Mouse (Mus musculus) c-Kit-positive CD71-positive TER-119-negative erythroid progenitor cells, embryonic 14.5 days (primary cell): Measurements from ENCODE around the gene Cep68.

Experiments used
- DNase-seq: peaks from one replicate; pipeline ENCODE4 v3.0.0-alpha.2; 2013; ENCODE audit warnings: low read depth

Cep68 gene

DNA sequence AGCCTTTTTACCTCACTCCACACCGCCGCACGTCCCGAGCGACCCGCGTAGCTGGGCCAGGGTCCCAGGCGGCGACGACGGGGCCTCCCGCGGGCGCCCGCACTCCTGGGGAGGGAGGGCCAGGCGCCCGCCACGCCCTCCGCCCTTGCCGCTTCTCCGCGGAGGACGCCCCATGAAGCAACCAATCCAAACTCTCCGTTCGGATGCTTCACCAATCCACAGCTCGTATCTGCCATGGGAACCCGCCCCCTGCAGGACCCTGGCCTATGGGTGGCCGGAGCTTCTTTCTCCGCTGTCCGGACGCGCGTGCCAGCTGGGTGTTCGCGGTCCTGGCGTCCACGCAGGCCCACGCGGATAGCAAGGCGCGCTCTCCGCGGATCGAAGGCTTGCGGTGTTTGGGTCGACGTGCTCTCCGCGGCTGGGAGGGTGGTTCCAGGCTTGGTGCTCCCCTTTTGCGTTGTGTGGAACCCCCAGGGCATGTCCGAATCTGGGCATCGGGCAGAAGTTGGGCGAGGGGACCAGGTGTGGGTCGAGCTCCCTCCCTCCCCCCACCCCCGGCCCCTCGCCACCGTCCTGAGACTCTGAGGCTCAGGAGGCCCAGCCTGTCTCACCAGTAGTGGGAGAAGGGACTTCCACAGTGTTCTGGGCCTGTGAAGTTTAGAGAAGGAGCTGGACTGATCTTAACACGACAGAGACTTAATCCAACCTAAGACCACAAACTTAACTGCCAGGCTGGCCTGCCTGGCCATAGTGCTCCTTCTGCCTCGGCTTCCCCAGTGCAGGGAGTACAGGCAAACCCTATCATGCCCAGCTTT lies at the start of gene Cep68:
TSS of gene Cep68 (minus strand) at position 134 of the 815 bp plus-strand sequence.
- DNase-seq = peak; percentile 88

DNA sequence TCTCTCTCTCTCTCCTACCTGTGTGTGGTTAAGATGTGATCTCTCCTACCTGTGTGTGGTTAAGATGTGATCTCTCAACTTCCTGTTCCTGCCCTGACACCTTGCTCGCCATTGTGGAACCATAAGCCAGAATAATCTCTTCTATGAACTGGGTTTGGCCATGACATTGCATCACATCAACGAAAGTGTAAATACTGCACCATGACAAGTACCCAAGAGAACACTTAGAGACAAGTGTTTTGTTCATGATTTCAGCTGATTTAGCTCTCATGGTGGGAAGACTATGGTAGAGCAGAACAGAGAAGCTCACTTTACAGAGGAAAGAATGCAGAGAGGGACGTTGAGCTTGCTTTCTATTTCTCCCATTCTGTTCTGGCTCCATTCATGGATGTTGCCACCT lies 35.2 kb upstream of the Cep68 start:
- no peak for DNase-seq

DNA sequence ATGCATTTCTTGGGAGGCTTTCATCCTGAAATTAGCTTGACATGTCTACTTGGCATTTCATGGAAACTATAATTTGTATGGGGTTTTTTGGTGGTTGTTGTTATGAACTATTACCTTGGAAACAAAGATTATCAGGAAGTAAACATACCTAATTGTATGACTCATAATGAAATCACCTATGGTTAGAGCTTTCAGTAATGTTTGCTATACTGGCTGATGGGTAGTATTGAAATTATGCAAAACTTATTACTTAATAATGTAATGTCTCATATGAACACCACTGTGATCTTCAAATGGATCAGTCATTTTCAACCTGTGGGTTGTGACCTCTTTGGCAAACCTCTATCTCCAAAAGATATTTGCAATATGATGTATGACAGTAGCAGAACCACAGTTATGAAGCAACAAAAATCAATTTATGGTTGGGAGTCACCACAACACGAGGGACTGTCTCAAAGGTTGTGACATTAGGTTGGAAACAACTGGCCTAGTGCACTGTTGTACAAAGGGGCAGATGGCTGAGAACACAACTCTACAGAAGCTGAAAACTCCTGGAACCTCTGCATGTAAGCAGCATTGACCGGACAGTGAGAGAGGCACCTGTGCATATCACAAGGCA lies 33.5 kb upstream of the Cep68 start:
- no peak for DNase-seq

DNA sequence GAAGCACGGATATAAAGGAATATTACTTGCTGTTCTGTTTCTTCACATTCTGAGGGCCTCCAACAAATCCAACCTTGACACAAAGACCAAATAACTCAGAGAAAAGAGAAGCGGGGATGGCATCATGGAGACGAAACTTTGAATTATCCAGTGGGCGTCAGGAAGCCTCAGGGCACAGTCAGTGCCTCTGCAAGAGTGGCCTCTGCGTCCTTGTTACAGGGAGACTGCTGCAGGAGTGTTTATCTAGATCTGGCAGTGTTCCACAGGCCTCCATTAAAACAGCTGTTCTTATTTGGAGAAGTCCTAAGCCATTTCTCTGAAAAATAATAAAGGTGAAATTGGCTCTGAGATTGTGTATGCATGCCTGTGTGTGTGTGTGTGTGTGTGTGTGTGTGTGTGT lies 31.8 kb upstream of the Cep68 start:
- no peak for DNase-seq

DNA sequence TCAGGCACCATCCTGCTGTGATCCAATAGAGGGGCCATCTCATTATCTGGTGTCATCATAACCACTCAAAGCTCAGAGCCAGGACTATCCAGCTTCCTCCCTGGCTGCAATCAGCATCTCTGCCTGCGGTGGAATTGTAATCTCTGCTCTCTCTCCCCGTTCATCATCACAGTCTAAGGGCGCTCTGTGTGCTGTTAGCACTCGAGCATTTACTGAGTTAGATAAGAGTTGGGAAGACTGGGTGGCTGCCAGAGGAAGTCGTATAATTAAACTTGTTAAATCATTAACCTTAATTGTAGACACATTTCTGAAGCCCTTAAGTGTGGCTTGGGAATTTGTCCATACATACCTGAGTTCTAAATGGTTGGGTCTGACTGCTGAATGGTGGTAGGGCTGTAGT lies 29.5 kb upstream of the Cep68 start:
- no peak for DNase-seq

DNA sequence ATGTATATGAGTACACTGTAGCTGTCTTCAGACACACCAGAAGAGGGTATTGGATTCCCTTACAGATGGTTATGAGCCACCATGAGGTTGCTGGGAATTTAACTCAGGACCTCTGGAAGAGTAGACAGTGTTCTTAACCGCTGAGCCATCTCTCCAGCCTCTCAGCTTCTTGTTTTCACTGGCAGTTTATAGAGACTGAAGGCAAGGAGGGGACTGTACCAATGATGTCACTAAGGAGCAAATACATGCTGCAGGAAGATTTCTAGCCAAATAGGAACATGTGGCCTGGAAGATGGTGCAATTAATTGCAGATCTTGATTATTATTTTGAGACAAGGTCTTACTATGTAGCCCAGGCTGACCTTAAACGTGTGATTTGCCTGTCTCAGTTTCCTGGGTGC lies 27.9 kb upstream of the Cep68 start:
- no peak for DNase-seq

DNA sequence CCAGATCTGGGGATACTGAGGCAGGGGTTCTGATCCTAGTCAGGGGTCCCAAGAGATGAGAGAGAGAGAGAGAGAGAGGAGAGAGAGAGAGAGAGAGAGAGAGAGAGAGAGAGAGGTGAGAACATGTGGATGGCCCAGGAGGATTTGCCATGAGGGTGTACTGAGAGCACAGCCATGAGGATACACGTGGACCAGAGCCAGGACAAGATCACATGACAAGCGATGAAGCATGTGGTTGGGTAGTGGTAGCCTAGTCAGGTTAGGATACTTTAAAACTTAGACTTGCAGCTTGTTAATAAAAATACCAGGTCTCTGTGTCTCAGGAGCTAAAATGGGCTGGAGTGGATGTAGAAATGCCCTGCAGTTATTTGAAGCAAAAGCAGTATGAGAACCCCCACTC lies 26.7 kb upstream of the Cep68 start:
- no peak for DNase-seq

DNA sequence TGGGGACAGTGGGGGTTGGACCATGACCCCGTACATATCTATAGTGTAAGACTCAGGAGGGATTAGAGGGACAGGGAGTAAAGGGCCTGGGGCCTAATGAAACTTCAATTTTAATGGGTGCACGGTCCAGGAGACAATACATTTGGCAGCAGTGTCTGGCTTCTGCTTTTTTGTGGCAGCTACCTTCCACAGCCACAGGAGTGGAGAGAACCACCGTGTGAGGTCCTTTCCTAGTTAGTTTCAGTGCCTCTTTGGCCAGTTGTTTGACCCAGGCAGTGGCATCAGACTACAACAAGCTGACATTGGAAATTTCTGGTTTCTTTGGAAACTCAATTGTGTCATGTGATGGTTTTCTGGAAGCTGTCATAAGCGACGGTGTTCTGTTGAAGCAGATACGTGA lies 20.7 kb upstream of the Cep68 start:
- DNase-seq = no peak

DNA sequence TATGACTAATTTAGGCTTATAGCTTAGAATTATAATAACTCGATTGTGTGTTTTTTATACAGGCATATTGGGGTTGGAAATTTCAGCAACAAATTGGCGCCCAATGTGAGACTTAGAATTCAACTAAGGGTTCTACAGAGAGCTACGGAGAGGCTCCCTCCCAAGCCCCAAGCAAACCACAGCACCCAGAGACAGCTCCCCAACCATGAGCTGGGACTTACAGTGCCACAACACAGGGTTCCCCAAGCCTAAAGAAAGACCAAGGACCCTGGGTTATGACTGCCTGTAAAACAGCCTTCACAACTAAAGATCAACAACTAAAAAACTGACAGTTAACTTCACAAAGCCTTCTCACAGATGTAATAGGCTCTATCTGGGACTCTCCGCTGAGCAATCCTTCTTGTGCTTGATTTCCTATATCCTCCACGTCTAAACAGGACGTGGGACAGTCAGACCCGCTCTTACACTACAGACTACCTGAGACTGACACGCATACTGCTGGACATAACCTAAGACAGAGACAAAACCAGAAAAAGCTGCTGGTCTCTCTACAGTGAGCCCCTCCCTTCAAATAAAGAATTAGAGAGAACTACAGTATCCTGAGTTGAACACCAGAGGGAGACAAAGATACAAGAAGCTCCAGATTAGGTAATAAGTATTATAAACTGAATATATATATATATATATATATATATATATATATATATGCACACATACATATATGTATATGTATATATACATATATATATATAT lies 13.6 kb upstream of the Cep68 start:
- peak; percentile 33 for DNase-seq

DNA sequence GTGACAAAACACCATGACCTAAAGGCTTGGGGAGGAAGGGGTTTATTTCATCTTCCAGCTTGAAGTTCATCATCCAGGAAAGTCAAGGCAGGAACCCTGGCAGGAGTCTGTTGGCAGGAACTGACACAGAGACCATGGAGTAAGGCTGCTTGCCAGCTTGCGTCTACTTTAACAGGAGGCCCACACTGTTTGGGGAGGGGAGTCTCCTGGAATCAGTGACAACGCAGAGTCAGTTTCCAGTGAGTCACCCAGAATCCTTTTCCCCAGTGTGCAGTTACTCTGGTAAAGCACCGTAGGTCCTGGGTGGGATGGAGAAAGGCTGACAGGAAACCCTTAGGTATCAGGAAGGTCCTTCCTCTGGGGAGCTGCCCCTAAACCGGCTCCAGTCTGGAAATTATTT lies 5.6 kb upstream of the Cep68 start:
- no peak for DNase-seq

DNA sequence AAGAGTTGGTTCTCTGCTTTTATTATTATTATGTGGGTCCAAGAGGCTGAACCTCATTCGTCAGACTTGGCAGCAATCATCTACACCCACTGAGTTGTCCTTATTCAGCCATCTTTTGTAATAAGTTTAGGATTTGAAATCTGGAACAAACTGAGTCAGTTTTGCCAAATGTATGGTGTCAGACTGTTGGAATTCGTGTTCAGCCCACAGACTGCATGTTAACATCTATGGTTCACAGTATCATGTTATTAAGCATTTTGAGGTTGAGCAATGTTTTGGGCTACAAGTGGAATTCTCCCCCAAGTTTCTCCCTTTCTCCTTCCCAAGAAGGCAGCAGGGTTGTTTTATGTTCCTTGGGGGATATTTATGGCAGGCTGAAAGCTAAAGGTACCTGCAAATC lies 3.9 kb upstream of the Cep68 start:
- no peak for DNase-seq

DNA sequence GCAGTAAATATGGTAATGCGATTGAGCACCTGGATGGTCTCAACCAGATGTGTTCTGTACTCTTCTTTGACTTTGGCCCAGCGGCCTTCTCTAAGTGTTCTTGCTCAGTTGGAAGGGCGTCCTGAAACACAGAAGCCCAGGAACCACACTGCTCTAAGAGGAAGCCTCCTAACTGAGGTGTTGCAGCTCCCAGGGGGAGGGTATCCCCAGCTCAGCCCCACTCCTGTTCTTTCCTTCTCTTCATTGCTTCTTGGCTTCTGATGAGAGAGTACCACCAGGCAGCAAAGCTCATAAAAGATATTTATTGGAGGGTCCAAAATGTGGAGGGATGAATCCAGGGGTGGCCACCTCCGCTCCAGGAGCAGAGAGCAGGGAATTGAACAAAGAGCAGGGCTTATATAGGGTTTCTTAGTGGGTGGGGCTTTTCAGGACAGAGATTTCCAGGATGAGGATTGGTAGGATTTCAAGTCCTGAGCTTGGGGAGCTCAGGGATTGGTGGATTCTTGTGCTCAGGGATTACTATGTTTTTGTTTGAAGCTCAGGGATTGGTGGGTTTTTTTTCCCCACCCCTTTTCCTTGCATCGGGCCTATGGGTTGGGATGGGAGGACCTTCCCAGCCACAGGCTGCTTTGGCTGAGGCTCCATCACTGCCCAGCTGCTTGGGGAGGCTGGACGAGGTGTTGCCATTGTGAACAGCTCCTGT lies 1.4 kb upstream of the Cep68 start:
- no peak for DNase-seq

DNA sequence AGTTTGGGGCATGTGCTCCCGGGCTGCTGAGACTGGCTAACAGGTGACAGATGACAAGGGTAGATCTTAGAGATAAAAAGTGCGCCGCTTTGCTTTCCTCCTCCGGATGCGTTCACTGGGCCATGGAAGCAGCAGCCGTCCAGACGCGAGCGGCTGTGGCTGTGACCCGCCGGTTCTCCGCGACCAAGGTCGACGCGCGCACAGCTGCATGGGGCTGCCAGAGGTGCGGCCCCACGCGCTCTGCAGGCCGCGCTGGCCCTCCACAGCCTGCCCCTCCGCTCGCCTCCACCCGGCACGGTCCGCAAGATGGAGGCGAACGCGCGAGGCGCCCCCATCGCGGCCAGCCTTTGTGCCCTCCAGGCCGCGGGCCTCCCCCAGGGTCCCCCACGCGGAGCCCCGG lies 389 bp downstream of the Cep68 start:
- no peak for DNase-seq

DNA sequence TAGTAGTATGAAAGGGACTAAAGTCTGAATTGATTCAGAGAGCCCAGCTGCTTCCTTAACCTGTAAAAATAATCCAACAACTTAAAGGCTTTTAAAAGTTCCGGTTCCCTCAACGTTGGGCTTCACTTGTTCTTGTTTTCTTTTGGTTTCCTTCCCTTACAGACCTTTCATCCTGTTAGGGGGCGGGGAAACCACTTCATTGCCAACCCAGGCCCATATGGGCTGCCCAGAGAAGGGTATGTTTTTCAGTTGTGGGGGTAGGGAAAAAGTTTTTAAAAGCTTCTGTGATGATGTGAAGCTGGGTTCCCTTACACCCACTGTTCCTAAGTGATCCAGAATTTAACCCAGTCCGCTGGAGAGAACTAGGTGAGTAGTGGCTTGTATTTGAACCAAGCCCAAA lies 952 bp downstream of the Cep68 start:
- DNase-seq = no peak

DNA sequence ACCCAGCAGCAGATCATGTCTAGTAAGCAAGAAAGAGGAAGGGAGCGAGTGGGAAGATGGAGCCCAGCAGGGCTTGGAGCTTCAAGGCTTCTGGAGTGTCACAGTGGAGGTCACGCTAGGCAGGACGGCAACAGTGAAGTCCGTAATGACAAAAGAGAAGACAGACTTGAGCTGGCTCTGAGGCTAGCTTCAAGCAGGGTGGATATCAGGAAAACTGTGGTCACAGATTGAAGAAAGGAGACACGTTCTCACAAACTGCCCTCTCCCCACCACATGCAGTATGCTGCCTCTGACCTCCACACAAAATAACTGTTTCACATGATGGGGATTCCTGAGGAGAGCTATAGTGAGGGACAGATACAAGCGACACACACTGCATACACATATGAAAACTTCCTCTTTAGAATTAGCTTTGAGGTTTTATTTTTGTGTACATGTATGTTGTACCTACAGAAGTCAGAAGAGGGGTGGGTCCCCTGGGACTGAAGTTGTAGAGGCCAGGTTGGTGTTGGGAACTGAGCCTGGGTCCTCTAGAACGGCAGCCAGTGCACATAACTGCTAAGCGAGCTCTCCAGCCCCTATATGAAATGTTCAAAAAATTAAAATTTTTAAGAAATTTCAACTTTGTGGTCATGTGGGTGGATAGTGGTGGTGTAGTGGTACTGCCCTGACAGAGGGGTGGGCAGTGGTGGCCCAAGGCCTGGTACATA lies 1.9 kb downstream of the Cep68 start:
- no peak for DNase-seq

DNA sequence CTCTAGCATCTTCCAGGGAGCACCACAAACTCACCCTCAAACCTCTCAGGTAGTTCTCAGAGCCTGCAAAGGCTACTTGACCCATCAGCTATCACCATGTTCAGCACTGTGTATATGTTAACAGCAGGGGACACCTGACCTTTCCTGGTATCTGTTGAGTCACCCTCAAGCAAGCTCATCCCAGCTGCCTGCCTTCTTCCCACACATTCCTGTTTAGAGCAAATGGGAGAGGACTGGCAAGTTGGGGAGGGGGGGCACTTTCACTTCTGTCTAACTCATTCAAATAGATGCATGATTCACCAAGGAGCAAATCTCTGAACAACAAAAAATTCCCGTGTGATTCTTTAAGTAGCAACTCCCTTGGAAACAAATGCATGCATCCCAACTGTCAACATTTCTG lies 2.6 kb downstream of the Cep68 start:
- DNase-seq = no peak

DNA sequence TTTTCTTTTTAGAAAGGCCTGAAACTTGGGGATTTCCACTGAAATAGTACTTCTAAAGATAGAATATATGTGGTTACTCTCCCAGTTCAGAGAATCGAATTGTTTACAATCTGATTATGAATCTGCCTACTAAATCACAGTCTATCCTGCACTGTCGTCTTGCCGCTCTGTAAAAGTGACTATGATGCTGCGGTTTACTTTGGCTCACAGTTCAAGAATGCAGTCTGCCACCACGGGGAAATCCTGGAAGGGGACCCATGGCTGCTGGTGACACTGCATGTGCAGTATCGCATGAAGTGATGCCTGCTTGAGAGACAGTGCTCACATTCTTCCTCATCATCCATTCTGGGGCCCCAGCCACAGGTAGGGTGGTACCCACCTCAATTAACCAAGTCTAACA lies 3.9 kb downstream of the Cep68 start:
- DNase-seq = no peak

DNA sequence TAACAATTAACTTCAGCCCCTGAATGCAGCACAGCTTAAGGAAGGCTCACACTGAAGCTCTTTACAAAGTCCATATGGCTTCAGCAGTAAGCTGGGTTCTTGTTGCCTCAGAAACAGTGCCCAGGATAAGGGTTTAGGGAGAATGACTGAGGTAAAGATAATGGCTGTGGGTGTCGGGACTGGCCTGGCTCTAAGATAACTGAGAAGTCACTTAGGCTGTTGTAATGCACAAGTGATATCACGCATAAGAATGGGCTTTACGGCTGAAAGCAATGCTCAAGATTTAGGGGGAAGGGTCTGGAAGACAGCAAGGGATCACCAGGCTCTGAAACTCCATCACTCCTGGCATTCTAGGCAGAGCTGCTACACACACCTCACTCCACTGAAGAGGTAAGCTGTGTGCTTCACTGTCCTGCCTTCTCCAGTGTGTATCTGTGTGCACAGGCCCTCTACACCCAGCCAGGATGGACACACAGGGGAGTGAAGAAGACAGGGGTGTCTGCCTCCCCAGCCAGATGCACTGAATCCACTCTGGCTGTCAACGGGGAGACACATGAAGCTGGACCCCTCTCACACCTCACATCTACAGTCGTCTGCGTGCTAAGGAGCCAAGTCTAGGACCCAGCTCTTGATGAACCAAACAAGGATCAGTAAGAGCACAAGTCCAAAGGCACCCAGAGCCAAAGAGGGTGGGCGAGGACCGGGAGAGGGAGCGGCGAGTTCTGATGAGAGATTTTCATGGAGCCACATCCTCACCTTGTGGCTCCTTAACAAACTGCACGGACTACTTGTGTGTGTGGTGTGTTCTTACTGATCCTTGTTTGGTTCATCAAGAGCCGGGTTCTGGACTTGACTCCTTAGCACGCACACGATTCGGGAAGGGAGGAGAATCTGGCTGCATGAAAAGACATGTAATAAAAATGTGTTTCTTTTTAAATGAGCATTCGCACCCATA lies 4.6 kb downstream of the Cep68 start:
- DNase-seq = no peak

DNA sequence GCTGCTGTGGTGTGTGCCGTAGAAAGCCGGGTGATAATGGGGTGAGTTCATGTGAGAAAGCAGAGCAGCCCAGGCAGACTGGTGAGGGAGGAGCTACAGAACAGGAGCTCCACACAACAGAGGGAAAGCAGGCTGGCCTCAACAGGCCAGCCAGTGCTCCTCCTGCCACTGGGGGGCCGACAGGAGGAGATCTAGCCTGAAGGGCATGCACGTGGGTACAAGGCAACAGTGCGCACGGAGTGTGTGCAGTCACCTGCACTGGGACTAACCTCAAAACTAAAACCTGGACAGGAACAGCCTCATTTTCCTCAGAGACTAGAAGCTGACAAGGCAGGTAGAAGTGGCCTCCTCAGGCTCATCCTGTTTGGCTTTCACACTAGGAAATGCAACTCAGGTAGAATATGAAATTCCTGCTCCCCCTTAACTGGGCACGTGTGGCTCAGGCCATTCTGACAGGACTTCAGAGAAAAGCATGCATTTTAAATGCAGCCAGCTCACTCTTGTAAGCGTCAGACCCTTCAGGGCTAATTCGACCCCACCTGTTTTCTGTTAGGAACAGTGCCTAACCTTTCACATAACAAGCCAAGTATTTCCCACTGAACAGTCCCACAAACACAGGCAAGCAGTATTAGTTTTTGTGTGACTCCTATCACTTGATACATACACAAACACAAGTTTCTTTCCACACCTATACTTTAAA lies 5.9 kb downstream of the Cep68 start:
- DNase-seq = no peak
